Mouse (Mus musculus) spleen, adult 2 months (tissue): ENCODE results near the gene Klf15.

Source experiments
- CTCF ChIP-seq: fragments of 200-500 bp; IDR thresholded peaks from 2 replicates; pipeline ENCODE4 v1.5.1; 2011; ENCODE audit warnings: mild to moderate bottlenecking, inconsistent platforms; ENCODE audit not compliant: insufficient read depth, insufficient read length, insufficient replicate concordance; ENCODE audit errors: extremely low read depth
- POLR2A ChIP-seq: fragments of 200-500 bp; IDR thresholded peaks from 2 replicates; pipeline ENCODE4 v1.6.1; 2011; ENCODE audit warnings: low read depth, low read length, inconsistent platforms

- no peak for TF ChIP-seq CTCF
- TF ChIP-seq POLR2A, result no peak
Measured at GRCm38 (mm10) chr6:90484249-90484648, 21.9 kb downstream of the Klf15 start.
